Mouse (Mus musculus) olfactory bulb, adult 2 months (tissue): Measurements from ENCODE around the gene Rpp25l.

Experiments
- CTCF ChIP-seq: fragments of 200-500 bp; IDR thresholded peaks from 2 replicates; pipeline ENCODE4 v1.5.1; 2012; ENCODE audit warnings: low read depth, mild to moderate bottlenecking, low read length, moderate library complexity; ENCODE audit not compliant: insufficient read depth
- POLR2A ChIP-seq: fragments of 200-500 bp; IDR thresholded peaks from 2 replicates; pipeline ENCODE4 v1.6.1; 2012; ENCODE audit warnings: mild to moderate bottlenecking, low read depth, low read length, moderate library complexity; ENCODE audit not compliant: insufficient read depth

GRCm38 (mm10) chr4:41759206-41759605 lies 45.9 kb upstream of the Rpp25l start:
- no peak for TF ChIP-seq POLR2A
- TF ChIP-seq CTCF: no peak
